Mouse (Mus musculus): ENCODE results near the gene Gpr107. TPM values are rescaled to one million over a fixed set of nuclear protein-coding genes. Genes with fewer than 3 reads are reported as not detected.

Gene Gpr107
- polyA plus RNA-seq, 2 experiments, result 25.1 to 34.5 TPM

DNA sequence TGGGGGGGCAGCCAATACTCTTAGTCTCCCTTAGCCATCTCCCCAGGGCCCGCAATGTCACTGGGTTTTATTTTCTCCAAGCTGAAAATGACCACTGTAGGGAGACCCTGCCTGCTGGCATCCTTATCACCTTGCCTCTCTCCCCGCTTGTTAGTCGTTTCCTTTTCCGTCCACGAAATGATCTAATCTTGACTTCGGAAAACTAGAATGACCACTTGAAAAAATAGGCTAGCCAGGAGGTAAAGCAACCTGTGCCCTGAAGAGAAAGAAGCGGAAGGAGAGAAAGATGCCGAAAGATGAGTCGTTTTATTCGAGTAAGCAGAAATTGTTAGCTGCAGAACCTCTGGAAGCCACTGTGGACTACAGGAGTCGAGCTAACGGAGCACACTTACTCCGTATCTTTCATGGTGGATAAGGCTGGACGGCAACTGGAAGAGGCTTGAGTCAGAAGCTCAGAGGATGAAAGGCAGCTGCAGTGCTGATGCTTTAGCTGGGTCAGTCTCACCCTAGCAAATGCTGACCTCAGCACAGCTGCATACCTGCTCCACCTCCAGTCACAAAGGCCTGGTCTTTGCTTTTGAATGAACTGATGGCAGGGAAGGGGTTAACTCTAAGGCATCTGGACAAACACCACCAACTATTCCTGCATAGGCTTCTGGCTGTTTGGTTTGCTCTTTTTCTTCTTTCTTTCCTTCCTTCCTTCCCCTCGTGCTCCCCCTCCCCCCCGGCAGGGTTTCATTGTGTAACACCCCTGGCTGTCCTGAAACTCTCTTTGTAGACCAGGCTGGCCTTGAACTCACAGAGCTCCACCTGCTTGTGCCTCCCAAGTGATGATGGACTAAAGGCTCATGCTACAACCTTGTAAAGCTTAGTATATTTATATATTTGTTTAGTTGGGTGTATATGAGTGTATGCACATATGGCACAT is 8.1 kb upstream of the Gpr107 start:
- Histone ChIP-seq H3K27me3 (ENCODE audit: control insufficient read depth, insufficient read depth, low read length) (no peaks in the 10 kb centered on the region), H3K9me3 (ENCODE audit: control insufficient read depth, low read length) (no peaks in the 10 kb centered on the region), H3K27ac (replicated peaks; ENCODE audit: low read depth, low read length) (no peak overlapping the region), H3K4me3 (replicated peaks; ENCODE audit: low read length) (no peak overlapping the region), H3K9ac (ENCODE audit: low read depth, low read length, severe bottlenecking) (no peak overlapping the region), H3K4me2 (replicated peaks; ENCODE audit: low read depth, low read length, severe bottlenecking) (no peak overlapping the region), H3K4me1 (ENCODE audit: control insufficient read depth, insufficient read depth, low read length) (0 out of 2 replicates have a peak, but pooled peaks cover 3% of the 10 kb centered on the region), H3K36me3 (ENCODE audit: control insufficient read depth, insufficient read depth, low read length) (peaks cover 20% of the 10 kb centered on the region)
- ATAC-seq (ENCODE audit: low FRiP score, low read depth) (no peak), DNase-seq (ENCODE audit: low spot score) (no peak)
- 81% methylated on average over 16 of the region's 16 CpGs for WGBS
- no peak for TF ChIP-seq POLR2A (IDR thresholded peaks at IDR 0.05; ENCODE audit: borderline replicate concordance, extremely low read depth, insufficient read depth, insufficient read length)

DNA sequence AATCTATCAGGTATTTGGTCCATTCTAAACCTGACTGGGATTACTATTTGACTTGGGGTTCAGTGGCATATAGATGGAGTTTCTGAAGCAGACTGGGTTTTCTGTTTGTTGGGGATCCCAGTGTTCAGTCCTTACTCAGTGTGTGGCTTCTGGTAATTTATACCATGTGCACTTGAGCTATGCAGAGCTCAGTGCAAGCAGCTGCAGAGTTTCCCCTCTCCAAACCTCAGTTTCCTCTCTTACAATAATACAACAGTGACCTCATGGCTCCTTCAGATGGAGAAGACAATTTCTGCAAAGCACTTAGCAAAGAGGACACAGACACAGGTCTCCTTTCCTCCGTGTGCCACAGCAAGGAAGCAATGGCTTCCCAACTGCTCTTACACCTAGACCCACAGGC is 7.2 kb upstream of the Gpr107 start:
- H3K27ac ChIP-seq (replicated peaks; ENCODE audit: low read depth, low read length), result no peak overlapping the region
- H3K36me3 ChIP-seq (ENCODE audit: control insufficient read depth, insufficient read depth, low read length), result peaks cover 29% of the 10 kb centered on the region
- no peaks in the 10 kb centered on the region for H3K27me3 ChIP-seq (ENCODE audit: control insufficient read depth, insufficient read depth, low read length)
- no peaks in the 10 kb centered on the region for H3K9me3 ChIP-seq (ENCODE audit: control insufficient read depth, low read length)
- ATAC-seq (ENCODE audit: low FRiP score, low read depth) (no peak), DNase-seq (ENCODE audit: low spot score) (no peak)
- no peak overlapping the region for H3K9ac ChIP-seq (ENCODE audit: low read depth, low read length, severe bottlenecking)
- 64% methylated on average over 1 of the region's 1 CpGs for WGBS
- H3K4me2 ChIP-seq (replicated peaks; ENCODE audit: low read depth, low read length, severe bottlenecking), result no peak overlapping the region
- H3K4me1 ChIP-seq (ENCODE audit: control insufficient read depth, insufficient read depth, low read length), result 0 out of 2 replicates have a peak, but pooled peaks cover 3% of the 10 kb centered on the region
- H3K4me3 ChIP-seq (replicated peaks; ENCODE audit: low read length), result no peak overlapping the region
- no peak for TF ChIP-seq POLR2A (IDR thresholded peaks at IDR 0.05; ENCODE audit: borderline replicate concordance, extremely low read depth, insufficient read depth, insufficient read length)

DNA sequence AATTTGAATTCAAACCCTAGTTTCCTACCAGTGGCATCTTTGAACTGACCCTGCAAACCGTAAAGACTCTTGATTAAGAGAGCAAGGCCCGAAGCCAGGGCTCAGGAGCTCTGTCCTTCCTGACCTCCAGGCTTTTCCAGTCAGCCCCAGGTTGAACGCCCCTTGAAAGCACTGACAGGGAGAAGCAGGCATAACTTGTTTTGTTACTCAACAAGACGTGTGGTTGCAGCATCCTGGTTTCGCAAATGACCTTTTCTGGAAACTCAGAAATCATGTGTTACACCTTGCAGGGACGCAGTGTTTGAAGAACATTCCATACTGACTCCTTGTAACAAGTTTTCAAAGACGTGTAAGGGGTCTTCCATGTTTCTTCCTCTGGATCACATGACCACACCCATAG is 5.1 kb upstream of the Gpr107 start:
- 80% methylated on average over 7 of the region's 7 CpGs for WGBS
- no peak for TF ChIP-seq POLR2A (IDR thresholded peaks at IDR 0.05; ENCODE audit: borderline replicate concordance, extremely low read depth, insufficient read depth, insufficient read length)
- Histone ChIP-seq H3K9me3 (ENCODE audit: control insufficient read depth, low read length) (no peaks in the 10 kb centered on the region), H3K4me2 (replicated peaks; ENCODE audit: low read depth, low read length, severe bottlenecking) (no peak overlapping the region), H3K27me3 (ENCODE audit: control insufficient read depth, insufficient read depth, low read length) (no peaks in the 10 kb centered on the region), H3K9ac (ENCODE audit: low read depth, low read length, severe bottlenecking) (no peak overlapping the region), H3K27ac (replicated peaks; ENCODE audit: low read depth, low read length) (no peak overlapping the region), H3K4me1 (ENCODE audit: control insufficient read depth, insufficient read depth, low read length) (peaks cover 6% of the 10 kb centered on the region; the same call in 1 of the 2 replicates), H3K4me3 (replicated peaks; ENCODE audit: low read length) (no peak overlapping the region), H3K36me3 (ENCODE audit: control insufficient read depth, insufficient read depth, low read length) (peaks cover 38% of the 10 kb centered on the region)
- ATAC-seq (ENCODE audit: low FRiP score, low read depth), result no peak
- DNase-seq (ENCODE audit: low spot score), result no peak

DNA sequence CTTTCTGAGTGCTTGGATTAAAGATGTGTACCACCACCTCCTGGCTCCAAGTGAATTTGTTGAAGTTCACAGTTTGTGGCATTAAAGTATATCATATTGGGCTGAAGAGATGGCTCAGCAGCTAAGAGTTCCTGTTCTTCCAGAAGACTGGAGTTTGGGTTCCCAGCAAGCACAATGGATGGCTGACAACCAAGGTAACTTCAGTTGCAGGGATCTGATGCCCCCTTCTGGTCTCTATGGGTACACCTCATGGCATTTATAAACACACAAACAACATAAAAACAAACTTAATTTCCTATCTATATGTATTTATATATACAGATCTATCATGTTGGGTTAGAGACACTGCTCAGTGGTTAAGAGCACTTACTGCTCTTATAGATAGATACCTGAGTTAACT is 1.4 kb upstream of the Gpr107 start:
- Histone ChIP-seq H3K4me2 (replicated peaks; ENCODE audit: low read depth, low read length, severe bottlenecking) (no peak overlapping the region), H3K4me3 (replicated peaks; ENCODE audit: low read length) (no peak overlapping the region), H3K27me3 (ENCODE audit: control insufficient read depth, insufficient read depth, low read length) (no peaks in the 10 kb centered on the region), H3K9ac (ENCODE audit: low read depth, low read length, severe bottlenecking) (no peak overlapping the region), H3K36me3 (ENCODE audit: control insufficient read depth, insufficient read depth, low read length) (peaks cover 38% of the 10 kb centered on the region), H3K4me1 (ENCODE audit: control insufficient read depth, insufficient read depth, low read length) (peaks cover 20% of the 10 kb centered on the region), H3K9me3 (ENCODE audit: control insufficient read depth, low read length) (no peaks in the 10 kb centered on the region), H3K27ac (replicated peaks; ENCODE audit: low read depth, low read length) (no peak overlapping the region)
- DNase-seq (ENCODE audit: low spot score) (no peak), ATAC-seq (ENCODE audit: low FRiP score, low read depth) (no peak)
- no peak for TF ChIP-seq POLR2A (IDR thresholded peaks at IDR 0.05; ENCODE audit: borderline replicate concordance, extremely low read depth, insufficient read depth, insufficient read length)

DNA sequence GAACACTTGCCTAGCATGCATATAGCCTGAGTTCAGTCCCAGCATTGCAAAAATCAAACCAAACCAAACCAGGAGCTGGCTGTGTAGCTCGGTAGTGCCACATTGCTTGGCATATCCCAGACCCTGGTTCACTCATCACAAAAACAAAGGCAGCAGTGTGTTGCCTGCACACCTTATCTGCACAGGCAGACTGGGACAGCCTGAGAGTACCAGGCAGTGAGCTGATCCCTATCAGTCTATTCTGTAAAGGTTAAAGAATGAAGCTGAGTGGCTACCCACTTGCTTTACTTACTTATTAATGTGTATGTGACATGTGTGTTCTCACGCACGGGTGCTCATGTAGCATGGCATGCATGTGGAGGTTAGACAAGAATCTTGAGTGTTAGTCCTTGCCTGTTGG is 4.7 kb downstream of the Gpr107 start:
- H3K36me3 ChIP-seq (ENCODE audit: control insufficient read depth, insufficient read depth, low read length), result peaks cover 5% of the 10 kb centered on the region
- H3K4me1 ChIP-seq (ENCODE audit: control insufficient read depth, insufficient read depth, low read length), result peaks cover 14% of the 10 kb centered on the region
- H3K27ac ChIP-seq (replicated peaks; ENCODE audit: low read depth, low read length), result no peak overlapping the region
- ATAC-seq (ENCODE audit: low FRiP score, low read depth) (no peak), DNase-seq (ENCODE audit: low spot score) (no peak)
- H3K9me3 ChIP-seq (ENCODE audit: control insufficient read depth, low read length), result no peaks in the 10 kb centered on the region
- no peaks in the 10 kb centered on the region for H3K27me3 ChIP-seq (ENCODE audit: control insufficient read depth, insufficient read depth, low read length)
- H3K9ac ChIP-seq (ENCODE audit: low read depth, low read length, severe bottlenecking), result no peak overlapping the region
- H3K4me3 ChIP-seq (replicated peaks; ENCODE audit: low read length), result no peak overlapping the region
- no peak for TF ChIP-seq POLR2A (IDR thresholded peaks at IDR 0.05; ENCODE audit: borderline replicate concordance, extremely low read depth, insufficient read depth, insufficient read length)
- H3K4me2 ChIP-seq (replicated peaks; ENCODE audit: low read depth, low read length, severe bottlenecking), result no peak overlapping the region
- 94% methylated on average over 3 of the region's 3 CpGs for WGBS

Data from limb, embryonic 14.5 days (tissue).